Mouse (Mus musculus): ENCODE results near the gene Ccdc74a. TPM values are rescaled to one million over a fixed set of nuclear protein-coding genes. Genes with fewer than 3 reads are reported as not detected.

The Ccdc74a gene
- total RNA-seq, 2 experiments from 2014 or later, result 2.2 to 2.5 TPM

DNA sequence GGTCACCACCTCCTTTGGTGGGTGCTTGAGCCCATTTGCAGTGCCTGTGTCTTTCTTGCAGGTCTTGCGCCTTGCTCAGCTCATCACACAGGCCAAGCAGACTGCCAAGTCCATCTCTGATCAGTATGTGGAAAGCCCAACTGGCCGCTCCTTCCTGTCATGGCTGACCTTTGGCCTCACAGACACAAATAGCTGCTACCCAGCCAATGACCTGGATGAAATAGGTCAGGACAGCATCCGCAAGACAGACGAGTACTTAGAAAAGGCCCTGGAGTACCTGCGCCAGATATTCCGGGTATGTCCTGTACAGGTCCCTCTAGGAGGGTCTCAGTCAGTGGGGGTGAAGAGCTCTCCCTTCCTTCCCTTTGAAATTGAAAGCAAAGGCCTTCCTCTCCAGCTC is 5.0 kb upstream of the Ccdc74a start:
- no peak for DNase-seq

DNA sequence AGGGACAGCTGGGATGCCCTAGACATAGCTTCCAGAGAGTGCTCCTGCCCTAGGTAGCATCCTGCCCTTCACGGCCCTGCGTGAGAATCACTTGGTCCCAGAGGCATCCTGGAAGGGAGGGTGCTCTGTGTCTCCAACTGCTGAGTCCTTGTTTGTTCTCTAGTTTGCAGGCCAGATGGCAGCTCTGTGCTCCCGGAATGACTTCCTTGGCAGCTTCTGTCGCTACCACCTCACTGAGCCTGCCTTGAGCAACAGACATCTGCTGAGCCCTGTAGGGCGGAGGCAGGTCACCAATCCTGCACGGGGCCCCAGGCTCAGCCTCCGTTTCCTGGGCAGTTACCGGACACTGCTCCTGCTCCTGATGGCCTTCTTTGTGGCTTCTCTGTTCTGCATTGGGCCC is 4.0 kb upstream of the Ccdc74a start:
- DNase-seq, result no peak

DNA sequence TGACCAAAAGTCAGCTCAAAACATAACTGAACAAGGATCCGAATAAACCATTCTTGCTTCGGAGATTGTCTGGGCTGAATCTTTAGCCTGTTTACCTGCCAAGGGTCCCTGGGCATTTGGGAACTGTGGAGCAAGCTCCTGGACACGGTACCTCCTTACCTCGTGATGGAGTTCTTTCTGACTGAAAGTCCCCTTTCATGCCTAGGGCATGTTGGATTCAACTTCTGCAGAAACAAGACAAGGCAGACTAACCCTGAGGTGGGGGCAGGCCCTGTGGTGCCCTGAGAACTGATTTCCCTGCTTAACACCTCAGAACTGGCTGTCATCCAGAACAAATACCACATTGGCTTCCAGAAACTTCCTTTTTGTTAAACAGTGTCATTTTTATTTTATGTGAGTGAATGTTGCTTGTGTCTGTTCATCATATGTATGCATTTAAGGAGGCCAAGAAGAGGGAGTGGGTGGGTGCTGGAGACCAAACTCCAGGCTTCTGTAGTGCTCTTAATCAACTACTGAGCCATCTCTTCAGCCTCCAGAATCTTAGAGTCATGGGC is 2.8 kb upstream of the Ccdc74a start:
- no peak for DNase-seq

DNA sequence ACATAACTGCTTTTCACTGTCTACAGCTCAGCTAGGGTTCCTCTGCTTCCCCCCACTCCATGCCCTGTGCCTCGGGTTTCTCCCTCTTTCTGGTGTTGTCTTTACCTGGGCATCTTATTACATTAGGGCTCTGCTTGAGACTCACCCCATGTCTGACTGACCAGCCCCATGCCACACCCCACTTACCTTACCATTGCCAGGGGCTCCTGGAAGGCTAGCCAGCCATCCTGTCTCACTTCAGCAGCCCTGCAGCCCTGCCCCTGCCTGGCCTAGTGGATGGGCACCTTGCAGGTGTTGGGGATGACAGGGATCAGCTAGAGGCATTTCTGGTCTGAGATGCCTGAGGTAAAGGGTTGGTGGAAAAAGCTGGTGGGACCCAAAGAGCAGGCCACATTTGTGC is 886 bp downstream of the Ccdc74a start:
- DNase-seq, result no peak

DNA sequence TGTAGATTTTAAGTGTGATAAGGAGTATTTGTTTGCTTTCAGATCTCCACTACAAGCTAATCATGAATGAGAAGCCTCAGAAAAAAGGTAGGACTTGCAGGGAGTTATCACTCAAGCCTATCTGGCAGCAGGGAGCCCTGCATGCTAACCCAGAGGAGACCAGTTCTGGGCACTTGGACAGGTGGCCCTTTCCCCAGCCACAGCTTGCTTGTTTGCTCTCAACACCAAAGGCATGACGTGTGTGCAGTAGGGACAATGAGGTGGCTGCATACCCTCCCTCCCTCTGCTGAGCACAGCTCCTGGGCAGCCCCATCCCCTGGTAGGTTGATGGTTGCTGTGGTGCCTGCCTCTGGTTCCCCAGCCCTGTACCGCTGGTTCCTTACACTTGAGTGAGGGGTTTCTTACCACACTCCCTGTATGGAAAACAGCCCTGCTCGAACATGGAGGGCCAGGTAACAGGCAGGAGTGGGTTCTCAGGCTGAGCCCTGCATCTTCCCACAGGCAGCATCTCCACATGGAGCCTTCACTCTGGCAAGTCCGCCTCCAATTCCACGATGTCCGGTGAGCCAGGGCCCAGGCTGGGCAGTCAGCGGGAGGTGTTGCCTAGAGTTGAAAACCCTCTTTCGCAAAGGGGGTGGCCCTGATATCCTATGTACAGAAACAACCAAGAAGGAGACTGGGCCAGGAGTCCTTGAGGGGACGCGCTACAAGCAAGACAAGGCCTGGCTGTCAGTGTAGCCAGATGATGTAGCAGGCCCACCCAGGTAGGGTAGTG is 1.5 kb downstream of the Ccdc74a start:
- DNase-seq, result no peak

DNA sequence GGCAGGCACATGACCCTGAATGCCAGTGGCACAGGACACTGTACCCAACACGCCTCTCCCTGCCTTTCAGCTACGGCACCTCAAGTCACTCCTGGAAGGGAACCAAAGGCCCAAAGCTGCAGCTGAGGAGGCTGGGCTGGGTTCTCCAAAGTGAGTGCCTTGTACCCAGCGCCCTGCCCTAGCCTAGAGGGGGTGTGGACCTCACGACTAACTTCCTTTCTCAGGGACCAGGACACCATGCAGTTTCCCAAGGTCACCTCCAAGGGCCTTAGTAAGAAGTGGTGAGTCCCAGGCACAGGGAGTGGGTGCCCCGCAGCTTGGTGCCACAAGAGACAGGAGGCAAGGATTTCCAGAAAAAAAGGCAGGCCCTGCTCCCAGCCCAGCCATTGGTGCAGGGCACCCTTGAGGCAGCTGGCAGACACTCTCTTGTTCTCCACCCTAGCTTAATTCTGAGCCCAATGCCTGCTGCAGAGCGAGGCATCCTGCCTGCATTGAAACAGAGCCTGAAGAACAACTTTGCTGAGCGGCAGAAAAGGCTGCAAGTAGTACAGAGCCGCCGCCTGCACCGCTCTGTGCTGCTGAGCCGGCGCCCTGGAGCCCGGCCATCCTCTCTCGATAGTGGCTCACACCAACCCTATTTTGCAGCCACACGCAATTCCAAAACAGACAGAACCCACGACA is 3.8 kb downstream of the Ccdc74a start:
- DNase-seq, result no peak

DNA sequence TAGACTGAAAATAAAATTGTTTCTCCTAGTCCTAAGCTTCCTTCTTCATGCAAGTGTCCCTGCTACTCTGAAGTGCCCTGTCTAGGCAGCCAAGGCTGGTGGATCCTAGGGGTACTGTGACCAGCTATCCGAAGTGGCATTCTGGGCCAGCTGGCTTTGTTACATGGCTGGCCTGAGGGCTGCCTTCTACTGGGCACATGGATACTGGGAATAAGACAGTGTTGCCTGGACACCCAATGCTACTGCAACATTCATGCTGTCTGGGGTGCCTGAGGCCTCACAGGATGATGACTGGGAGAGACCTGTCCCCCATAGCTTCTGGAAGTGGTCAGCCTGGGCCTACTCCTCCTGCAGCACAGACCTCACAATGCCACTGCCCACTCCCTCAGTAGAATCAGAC is 4.4 kb downstream of the Ccdc74a start:
- no peak for DNase-seq

DNA sequence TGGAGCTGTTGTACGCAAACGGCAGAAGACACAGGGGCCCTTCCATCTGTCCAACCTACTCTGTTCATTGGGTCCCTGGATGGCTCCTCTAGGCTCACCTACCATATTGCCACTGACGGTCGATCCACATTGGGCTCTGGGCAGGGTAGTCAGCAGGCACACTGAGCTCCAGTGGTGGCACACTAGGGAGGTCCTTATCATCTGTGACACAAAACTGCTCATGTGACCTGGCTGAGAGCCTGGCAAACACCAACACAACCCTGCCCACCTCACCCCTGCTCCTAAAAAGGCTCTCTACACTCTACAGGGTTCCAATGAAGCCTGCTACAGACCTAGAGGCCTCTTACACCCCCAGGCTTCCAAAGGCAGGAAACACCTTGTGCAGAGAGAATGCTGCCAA is 6.3 kb downstream of the Ccdc74a start:
- DNase-seq, result no peak

DNA sequence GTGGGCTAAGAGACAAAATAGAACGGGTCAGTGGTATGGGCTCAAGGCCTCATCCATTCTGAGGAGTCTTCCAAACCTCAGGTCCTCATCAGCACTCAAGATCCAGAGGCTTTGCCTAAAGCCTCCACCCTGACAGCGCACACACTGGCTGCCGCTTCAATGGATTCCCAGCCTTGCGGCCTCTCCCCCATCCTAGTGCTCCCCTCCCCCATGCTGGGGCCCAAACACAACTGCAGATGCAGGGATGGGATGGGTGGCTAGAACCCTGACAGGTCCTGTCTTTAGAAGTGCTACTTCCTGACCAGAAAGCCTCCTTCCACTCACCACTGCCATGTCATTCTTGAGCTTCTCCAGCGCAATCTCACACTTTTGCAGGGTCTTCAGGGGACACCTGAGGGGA is 7.3 kb downstream of the Ccdc74a start:
- DNase-seq, result no peak

DNA sequence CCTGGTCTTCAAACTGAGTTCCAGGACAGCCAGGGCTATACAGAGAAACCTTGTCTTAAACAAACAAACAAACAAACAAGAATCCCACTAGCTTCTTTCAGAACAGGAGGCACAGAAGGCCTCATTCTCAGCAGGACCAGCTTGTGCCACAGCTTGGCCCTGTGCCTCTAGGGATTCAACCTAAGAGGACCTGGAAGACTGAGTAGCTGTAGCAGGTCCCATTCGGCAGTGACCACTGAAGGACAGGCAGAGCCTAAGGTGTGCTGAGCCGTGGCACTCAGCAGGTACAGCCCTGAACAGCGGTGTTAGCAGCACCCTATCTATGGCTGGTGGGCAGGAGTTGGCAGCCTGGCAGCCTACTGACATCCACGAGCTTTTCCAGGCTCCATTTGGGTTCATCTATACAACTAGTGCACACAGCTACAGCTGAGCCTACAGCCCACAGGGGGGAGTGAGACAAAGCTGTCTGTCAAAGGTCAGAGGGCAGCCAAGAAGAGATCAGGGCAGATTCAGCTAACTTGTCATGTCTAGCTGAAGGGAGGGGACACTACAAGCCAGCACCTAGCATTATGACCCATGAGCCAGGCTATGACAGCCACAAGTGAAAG is 8.0 kb downstream of the Ccdc74a start:
- DNase-seq, result no peak

DNA sequence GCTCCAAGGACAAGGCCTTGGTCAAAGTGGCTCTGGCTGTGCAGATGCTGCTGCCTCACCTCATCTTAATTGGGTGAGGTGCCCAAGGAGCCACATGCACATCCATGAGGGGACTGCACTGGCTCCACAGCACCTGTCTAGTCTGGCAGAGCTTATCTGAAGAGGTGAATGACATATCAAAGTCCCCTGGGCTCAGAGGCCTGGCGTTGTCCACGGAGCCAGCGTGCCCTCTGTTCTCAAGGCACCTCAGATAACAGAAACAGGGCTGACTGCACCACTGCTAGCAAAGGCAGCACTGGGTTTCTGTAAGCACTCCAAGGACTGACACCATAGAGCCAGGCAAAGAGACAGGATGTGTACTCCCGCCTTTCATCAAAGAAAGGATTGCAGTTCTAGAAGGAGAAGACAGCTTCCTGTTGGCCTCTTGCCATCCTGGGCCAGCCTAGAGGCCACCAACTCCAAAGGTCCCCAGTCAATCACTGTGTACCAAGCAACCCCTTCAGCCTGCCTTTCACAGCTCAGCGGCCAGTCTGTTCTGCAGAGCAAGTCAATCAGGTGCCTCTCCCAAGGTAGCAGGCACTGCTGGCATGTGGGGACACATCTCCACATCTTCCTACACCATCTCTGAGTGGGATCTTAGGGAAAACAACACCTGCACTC is 10.1 kb downstream of the Ccdc74a start:
- no peak for DNase-seq

DNA sequence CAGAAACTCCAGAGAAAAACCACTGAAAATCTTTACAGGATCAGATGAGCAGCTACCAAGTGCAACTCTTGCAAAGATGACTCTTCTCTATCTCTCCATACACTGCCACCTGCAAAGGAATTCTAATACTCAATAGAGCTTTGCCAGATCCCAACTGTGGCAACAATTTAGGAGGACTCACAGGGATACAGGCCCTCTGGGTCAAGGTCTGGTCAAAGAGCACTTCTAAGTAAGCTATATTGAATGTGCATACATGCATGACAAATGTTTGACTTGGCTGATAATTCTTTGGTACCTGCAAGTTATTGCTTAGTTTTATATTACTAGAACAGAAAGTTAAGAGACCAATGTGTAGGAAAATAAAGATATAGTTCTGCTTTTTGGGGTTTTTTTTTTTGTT is 19.3 kb downstream of the Ccdc74a start:
- no peak for DNase-seq

DNA sequence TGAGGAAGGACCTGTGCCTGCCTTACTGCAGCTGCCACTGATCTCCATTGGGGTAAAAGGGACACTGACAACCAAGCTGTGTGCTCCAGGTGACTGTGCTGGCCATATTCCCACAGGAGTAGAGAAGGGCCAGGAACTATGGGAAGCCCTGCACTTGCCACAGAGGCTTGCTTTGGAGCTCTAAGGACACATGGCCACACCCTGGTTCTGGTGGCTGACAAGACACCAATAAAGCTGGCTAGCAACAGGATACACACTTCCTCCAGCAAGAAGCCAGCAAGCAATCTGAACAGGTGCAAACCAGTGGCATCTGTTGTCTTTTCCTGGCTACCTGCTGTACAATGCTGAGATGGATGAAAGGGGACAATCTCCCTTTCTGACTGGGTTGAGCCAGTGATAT is 23.6 kb downstream of the Ccdc74a start:
- no peak for DNase-seq

DNA sequence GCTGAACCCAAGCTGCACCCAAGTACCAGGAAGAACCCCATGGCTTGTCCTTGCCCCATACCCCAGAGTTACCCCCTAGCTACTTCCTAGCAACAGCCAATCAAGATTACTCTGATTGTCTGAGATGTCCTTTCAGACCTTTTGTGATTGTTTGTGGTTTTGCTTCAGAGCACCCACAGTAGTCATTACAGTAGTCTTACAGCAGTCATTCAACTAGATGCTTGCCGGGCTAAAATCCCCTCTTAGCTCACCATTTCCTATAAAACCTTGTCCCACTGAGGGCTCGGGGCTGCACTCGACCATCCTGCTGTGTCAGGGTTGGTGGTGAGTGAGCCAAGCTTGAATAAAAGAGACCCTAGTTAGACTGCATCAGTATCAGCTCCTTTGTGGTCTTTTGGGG is 48.6 kb downstream of the Ccdc74a start:
- no peak for DNase-seq

Other genes with a start within 250 kb of the Ccdc74a start
- 10 to 100 TPM; 12.0 to 14.3 TPM for gene Snap29, start 240.5 kb upstream of the Ccdc74a start, total RNA-seq (2021)
- gene Pi4ka, start 240.2 kb upstream of the Ccdc74a start, total RNA-seq (2021), result 10 to 100 TPM; 19.5 to 23.9 TPM
- 10 to 100 TPM; 24.4 to 26.7 TPM for gene Crkl, start 194.5 kb upstream of the Ccdc74a start, total RNA-seq (2021)
- gene Aifm3, start 156.9 kb upstream of the Ccdc74a start, total RNA-seq (2021), result under 1 TPM; 0.27 to 0.28 TPM
- 10 to 100 TPM; 27.1 to 39.5 TPM for gene Lztr1, start 137.8 kb upstream of the Ccdc74a start, total RNA-seq (2021)
- gene Thap7, start 115.3 kb upstream of the Ccdc74a start, total RNA-seq (2021), result 10 to 100 TPM; 14.7 to 15.0 TPM
- 1 to 10 TPM; 1.4 to 3.7 TPM for gene Lrrc74b, start 85.2 kb upstream of the Ccdc74a start, total RNA-seq (2021)
- 1 to 10 TPM; 5.4 to 7.3 TPM for gene P2rx6, start 84.6 kb upstream of the Ccdc74a start, total RNA-seq (2021)
- 1 to 10 TPM; 1.6 to 2.7 TPM for gene Slc7a4, start 63.3 kb upstream of the Ccdc74a start, total RNA-seq (2021)
- 10 to 100 TPM; 13.6 to 21.6 TPM for gene Smpd4, start 27.1 kb upstream of the Ccdc74a start, total RNA-seq (2021)
- 10 to 100 TPM; 24.5 to 34.9 TPM for gene Med15, start 86.4 kb downstream of the Ccdc74a start, total RNA-seq (2021)
- gene Klhl22, start 113.1 kb downstream of the Ccdc74a start, total RNA-seq (2021), result 10 to 100 TPM; 22.5 to 28.3 TPM
- 10 to 100 TPM; 17.3 to 25.4 TPM for gene Scarf2, start 150.8 kb downstream of the Ccdc74a start, total RNA-seq (2021)
- not detected for gene B830017H08Rik, start 186.7 kb downstream of the Ccdc74a start, total RNA-seq (2021)
- gene Car15, start 191.9 kb downstream of the Ccdc74a start, total RNA-seq (2021), result 1 to 10 TPM; 1.0 to 2.1 TPM
- gene Gm20518, start 245.2 kb downstream of the Ccdc74a start, total RNA-seq (2021), result under 1 TPM; 0.09 to 0.14 TPM
- gene Tssk1, start 247.8 kb downstream of the Ccdc74a start, total RNA-seq (2021), result under 1 TPM in 1 of 2 experiments, not detected in 1; 0.14 TPM